8 mouse cellular contexts compared by ENCODE assay signal in genomic region chr5:143974931-143975630, GRCm38 (mm10). TPM values are rescaled to one million over a fixed set of nuclear protein-coding genes. Genes with fewer than 3 reads are reported as not detected.
A peak's percentile ranks its signal among the peaks of the same experiment; 100 is the strongest.
DNase-seq lines count a peak whose midpoint lies in the region; ATAC-seq and TF ChIP-seq lines count a peak whose summit lies in the region.

No protein-coding gene starts in this region.

- H3K4me2 ChIP-seq in forebrain, embryonic 12.5 days, result no peak overlapping the region
- no peak overlapping the region for H3K4me2 ChIP-seq in heart, postnatal 0 days (ENCODE audit: low read depth, low read length)
- H3K4me2 ChIP-seq in liver, postnatal 0 days (ENCODE audit: low read depth, low read length), result peak overlapping the region; percentile 10; the same call in 1 of the 2 replicates

- no peaks in the 10 kb centered on the region for H3K27me3 ChIP-seq in MEL (ENCODE audit: control insufficient read depth in 1 of 2, insufficient read depth in 2 of 2, low read length in 2 of 2)
- H3K27me3 ChIP-seq in forebrain, embryonic 12.5 days, result no peaks in the 10 kb centered on the region
- no peaks in the 10 kb centered on the region for H3K27me3 ChIP-seq in heart, postnatal 0 days (ENCODE audit: control insufficient read depth, insufficient read depth, low read length)
- no peaks in the 10 kb centered on the region for H3K27me3 ChIP-seq in liver, postnatal 0 days (ENCODE audit: insufficient read depth, low read length)

- TF ChIP-seq EP300 in MEL (IDR thresholded peaks at IDR 0.05; ENCODE audit: low read depth in 1 of 2, low read length in 2 of 2), result no peak
- no peak for TF ChIP-seq EP300 in heart, postnatal 0 days (IDR thresholded peaks at IDR 0.05; ENCODE audit: low read depth)
- no peak for TF ChIP-seq EP300 in liver, postnatal 0 days (IDR thresholded peaks at IDR 0.05; ENCODE audit: low read depth)

- H3K36me3 ChIP-seq in MEL (ENCODE audit: control insufficient read depth in 1 of 2, insufficient read depth in 2 of 2, low read length in 2 of 2), result peaks cover 0 to 12% of the 10 kb centered on the region in 2 experiments; a peak in 2 of 4 replicates
- no peaks in the 10 kb centered on the region for H3K36me3 ChIP-seq in forebrain, embryonic 12.5 days (replicated peaks)
- no peaks in the 10 kb centered on the region for H3K36me3 ChIP-seq in heart, postnatal 0 days (replicated peaks; ENCODE audit: control insufficient read depth, insufficient read depth, low read length)
- no peaks in the 10 kb centered on the region for H3K36me3 ChIP-seq in liver, postnatal 0 days (replicated peaks; ENCODE audit: insufficient read depth, low read length)

- no peaks in the 10 kb centered on the region for H3K9me3 ChIP-seq in MEL (replicated peaks; ENCODE audit: insufficient read depth, low read length)
- no peaks in the 10 kb centered on the region for H3K9me3 ChIP-seq in forebrain, embryonic 12.5 days
- H3K9me3 ChIP-seq in heart, postnatal 0 days (replicated peaks; ENCODE audit: control insufficient read depth, low read length), result no peaks in the 10 kb centered on the region
- no peaks in the 10 kb centered on the region for H3K9me3 ChIP-seq in liver, postnatal 0 days (ENCODE audit: low read length)

- H3K9ac ChIP-seq in MEL (ENCODE audit: control insufficient read depth, low read depth, low read length, poor library complexity, severe bottlenecking), result no peak overlapping the region
- H3K9ac ChIP-seq in forebrain, embryonic 12.5 days, result no peak overlapping the region
- H3K9ac ChIP-seq in heart, postnatal 0 days (replicated peaks; ENCODE audit: low read depth, low read length), result no peak overlapping the region
- H3K9ac ChIP-seq in liver, postnatal 0 days (replicated peaks), result no peak overlapping the region

- H3K27ac ChIP-seq in MEL (ENCODE audit: control insufficient read depth, low read depth, low read length), result no peak overlapping the region
- no peak overlapping the region for H3K27ac ChIP-seq in forebrain, embryonic 12.5 days
- no peak overlapping the region for H3K27ac ChIP-seq in heart, postnatal 0 days (ENCODE audit: low read depth)
- H3K27ac ChIP-seq in liver, postnatal 0 days (ENCODE audit: low read depth), result peak overlapping the region; percentile 50
- no peak overlapping the region for H3K27ac ChIP-seq in olfactory bulb, adult 2 months (ENCODE audit: insufficient read depth, low read depth, low read length)

- no peaks in the 10 kb centered on the region for H3K79me2 ChIP-seq in MEL (ENCODE audit: control insufficient read depth, insufficient read depth, low read length, poor library complexity)

- ATAC-seq in forebrain, embryonic 12.5 days (ENCODE audit: low FRiP score), result peak; percentile 51; the same call in 1 of the 2 replicates
- peak; percentile 77 for ATAC-seq in heart, postnatal 0 days (ENCODE audit: insufficient read depth, low read depth)
- peak; percentile 83 for ATAC-seq in liver, postnatal 0 days

- 50% methylated on average over 4 of the region's 4 CpGs for WGBS in forebrain, embryonic 12.5 days
- WGBS in heart, postnatal 0 days, result 45% methylated on average over 4 of the region's 4 CpGs
- WGBS in liver, postnatal 0 days (ENCODE audit: insufficient replicate concordance), result 46% methylated on average over 4 of the region's 4 CpGs
- 50% methylated on average over 4 of the region's 4 CpGs for WGBS in olfactory bulb, adult 2 months

- no peak for TF ChIP-seq POLR2A in MEL (IDR thresholded peaks at IDR 0.05; ENCODE audit: control insufficient read depth in 1 of 2, insufficient read depth in 1 of 2, low read depth in 1 of 2, low read length in 2 of 2, poor library complexity in 1 of 2)
- no peak for TF ChIP-seq POLR2A in olfactory bulb, adult 2 months (IDR thresholded peaks at IDR 0.05; ENCODE audit: insufficient read depth, low read depth, low read length)

- peak; percentile 87 for DNase-seq in MEL (ENCODE audit: low read depth, low spot score)
- peak; percentile 56 for DNase-seq in c-Kit-positive CD71-positive TER-119-negative erythroid progenitor cells, embryonic 14.5 days (ENCODE audit: low read depth)
- peak; percentile 31 for DNase-seq in heart, postnatal 0 days (ENCODE audit: low spot score)
- peak; percentile 65 for DNase-seq in kidney, postnatal 14 days
- DNase-seq in liver, postnatal 0 days, result peak; percentile 88
- DNase-seq in thymus, postnatal 10 days (ENCODE audit: low spot score in 2 of 2), result peak; percentile 9 to 47

- peaks cover 9 to 40% of the 10 kb centered on the region in 2 experiments for H3K4me1 ChIP-seq in MEL (ENCODE audit: control insufficient read depth in 1 of 2, insufficient read depth in 2 of 2, low read length in 2 of 2)
- no peaks in the 10 kb centered on the region for H3K4me1 ChIP-seq in forebrain, embryonic 12.5 days
- no peaks in the 10 kb centered on the region for H3K4me1 ChIP-seq in heart, postnatal 0 days (ENCODE audit: control insufficient read depth, insufficient read depth)
- H3K4me1 ChIP-seq in liver, postnatal 0 days (ENCODE audit: insufficient read depth), result peaks cover 30% of the 10 kb centered on the region
- no peaks in the 10 kb centered on the region for H3K4me1 ChIP-seq in olfactory bulb, adult 2 months (ENCODE audit: control insufficient read depth, insufficient read depth, low read length)

- peak; percentile 84 to 95 (median 94) for TF ChIP-seq CTCF in MEL (IDR thresholded peaks at IDR 0.05 in 2 of 3, conservative IDR thresholded peaks at IDR 0.05 in 1 of 3; ENCODE audit: control insufficient read depth in 1 of 3, insufficient read depth in 1 of 3, low read depth in 2 of 3, low read length in 3 of 3, poor library complexity in 1 of 3, severe bottlenecking in 1 of 3)
- peak; percentile 88 for TF ChIP-seq CTCF in heart, postnatal 0 days (IDR thresholded peaks at IDR 0.05; ENCODE audit: low read depth)
- TF ChIP-seq CTCF in liver, postnatal 0 days (IDR thresholded peaks at IDR 0.05; ENCODE audit: low read depth), result peak; percentile 98
- TF ChIP-seq CTCF in olfactory bulb, adult 2 months (IDR thresholded peaks at IDR 0.05; ENCODE audit: insufficient read depth, low read depth, low read length), result peak; percentile 95

- H3K4me3 ChIP-seq in MEL (ENCODE audit: control insufficient read depth in 1 of 2, insufficient read depth in 1 of 2, low read depth in 2 of 2, low read length in 2 of 2), result no peak overlapping the region
- H3K4me3 ChIP-seq in forebrain, embryonic 12.5 days (replicated peaks), result no peak overlapping the region
- H3K4me3 ChIP-seq in heart, postnatal 0 days (ENCODE audit: low read depth, low read length), result no peak overlapping the region
- no peak overlapping the region for H3K4me3 ChIP-seq in liver, postnatal 0 days (ENCODE audit: low read depth, low read length)
- H3K4me3 ChIP-seq in olfactory bulb, adult 2 months (ENCODE audit: insufficient read depth, low read depth, low read length), result no peak overlapping the region

- TF ChIP-seq RAD21 in MEL (IDR thresholded peaks at IDR 0.05; ENCODE audit: low read depth, low read length), result peak; percentile 72

TF ChIP-seq in MEL, 35 proteins besides CTCF, POLR2A, EP300 and RAD21 (continues in another document):
- TF ChIP-seq CHD1 (IDR thresholded peaks at IDR 0.05; ENCODE audit: low read depth, low read length), result no peak

RNA-seq across cellular contexts. Expression of gene Ccz1, which starts 39.6 kb away (rescaled TPM):
- total RNA-seq in MEL (2012; rRNA removed), result 56.0 and 61.7 TPM in 2 replicates
- polyA plus RNA-seq in MEL (2012; ENCODE audit: insufficient read depth in 1 of 2, insufficient read length in 2 of 2, low read depth in 1 of 2, low replicate concordance in 2 of 2, missing spikeins in 1 of 2), result 100 to 1,000 TPM in 1 of 2 experiments, 10 to 100 TPM in 1; 58.0 to 166 TPM
- polyA plus RNA-seq in forebrain, embryonic 12.5 days (2016; fragmentation: Nextera tagmentation; extraction: Ambion mirVana), result 110 and 113 TPM in 2 replicates
- total RNA-seq in heart, postnatal 0 days (2014; rRNA removed; ENCODE audit: low replicate concordance), result 33.7 and 34.0 TPM in 2 replicates
- polyA plus RNA-seq in heart, postnatal 0 days (2015; fragmentation: Nextera tagmentation; extraction: Ambion mirVana), result 43.3 and 44.2 TPM in 2 replicates
- 30.5 and 31.5 TPM in 2 replicates for polyA plus RNA-seq in liver, postnatal 0 days (2015; fragmentation: Nextera tagmentation; extraction: Ambion mirVana)
- polyA plus RNA-seq in olfactory bulb, adult 2 months (2012; ENCODE audit: insufficient read depth, insufficient read length, low replicate concordance, missing spikeins), result 341 TPM in 1 of 2 replicates, not detected in the other

RNA-seq across cellular contexts. Expression of gene Rsph10b, which starts 42.2 kb away (rescaled TPM):
- 0.04 TPM in 1 of 2 replicates, not detected in the other for total RNA-seq in MEL (2012; rRNA removed)
- polyA plus RNA-seq in MEL (2012; ENCODE audit: insufficient read depth in 1 of 2, insufficient read length in 2 of 2, low read depth in 1 of 2, low replicate concordance in 2 of 2, missing spikeins in 1 of 2), result under 1 TPM in 1 of 2 experiments, not detected in 1; 0.17 TPM
- 2.2 and 3.4 TPM in 2 replicates for polyA plus RNA-seq in forebrain, embryonic 12.5 days (2016; fragmentation: Nextera tagmentation; extraction: Ambion mirVana)
- total RNA-seq in heart, postnatal 0 days (2014; rRNA removed; ENCODE audit: low replicate concordance), result 0.35 and 1.2 TPM in 2 replicates
- 0.72 and 1.6 TPM in 2 replicates for polyA plus RNA-seq in heart, postnatal 0 days (2015; fragmentation: Nextera tagmentation; extraction: Ambion mirVana)
- polyA plus RNA-seq in liver, postnatal 0 days (2015; fragmentation: Nextera tagmentation; extraction: Ambion mirVana), result 0.19 and 0.23 TPM in 2 replicates
- not detected in 2 replicates for polyA plus RNA-seq in olfactory bulb, adult 2 months (2012; ENCODE audit: insufficient read depth, insufficient read length, low replicate concordance, missing spikeins)

RNA-seq across cellular contexts. Expression of gene Gm42421, which starts 47.1 kb away (rescaled TPM):
- total RNA-seq in MEL (2012; rRNA removed), result 0.39 TPM in 1 of 2 replicates, not detected in the other
- polyA plus RNA-seq in MEL (2012; ENCODE audit: insufficient read depth in 1 of 2, insufficient read length in 2 of 2, low read depth in 1 of 2, low replicate concordance in 2 of 2, missing spikeins in 1 of 2), result under 1 TPM in 1 of 2 experiments, not detected in 1; 0.84 TPM
- polyA plus RNA-seq in forebrain, embryonic 12.5 days (2016; fragmentation: Nextera tagmentation; extraction: Ambion mirVana), result 0.87 and 1.9 TPM in 2 replicates
- total RNA-seq in heart, postnatal 0 days (2014; rRNA removed; ENCODE audit: low replicate concordance), result 5.8 TPM in 1 of 2 replicates, not detected in the other
- 0.29 and 0.54 TPM in 2 replicates for polyA plus RNA-seq in heart, postnatal 0 days (2015; fragmentation: Nextera tagmentation; extraction: Ambion mirVana)
- 0.19 TPM in 1 of 2 replicates, not detected in the other for polyA plus RNA-seq in liver, postnatal 0 days (2015; fragmentation: Nextera tagmentation; extraction: Ambion mirVana)
- polyA plus RNA-seq in olfactory bulb, adult 2 months (2012; ENCODE audit: insufficient read depth, insufficient read length, low replicate concordance, missing spikeins), result not detected in 2 replicates

RNA-seq across cellular contexts. Expression of gene Ocm, which starts 51.4 kb away (rescaled TPM):
- total RNA-seq in MEL (2012; rRNA removed), result not detected in 2 replicates
- polyA plus RNA-seq in MEL (2012; ENCODE audit: insufficient read depth in 1 of 2, insufficient read length in 2 of 2, low read depth in 1 of 2, low replicate concordance in 2 of 2, missing spikeins in 1 of 2), result not detected
- polyA plus RNA-seq in forebrain, embryonic 12.5 days (2016; fragmentation: Nextera tagmentation; extraction: Ambion mirVana), result not detected in 2 replicates
- not detected in 2 replicates for total RNA-seq in heart, postnatal 0 days (2014; rRNA removed; ENCODE audit: low replicate concordance)
- polyA plus RNA-seq in heart, postnatal 0 days (2015; fragmentation: Nextera tagmentation; extraction: Ambion mirVana), result not detected in 2 replicates
- not detected in 2 replicates for polyA plus RNA-seq in liver, postnatal 0 days (2015; fragmentation: Nextera tagmentation; extraction: Ambion mirVana)
- not detected in 2 replicates for polyA plus RNA-seq in olfactory bulb, adult 2 months (2012; ENCODE audit: insufficient read depth, insufficient read length, low replicate concordance, missing spikeins)

Comparison
In these comparisons a context has a peak if more than half of its experiments do, and no peak if none do; other contexts are left out.
1. DNase-seq: peak in every context shown above with its lines; median percentile 88 in liver, postnatal 0 days; 87 in MEL; 65 in kidney, postnatal 14 days; 56 in c-Kit-positive CD71-positive TER-119-negative erythroid progenitor cells, embryonic 14.5 days; 31 in heart, postnatal 0 days; 28 in thymus, postnatal 10 days.